In the genomic region with DNA sequence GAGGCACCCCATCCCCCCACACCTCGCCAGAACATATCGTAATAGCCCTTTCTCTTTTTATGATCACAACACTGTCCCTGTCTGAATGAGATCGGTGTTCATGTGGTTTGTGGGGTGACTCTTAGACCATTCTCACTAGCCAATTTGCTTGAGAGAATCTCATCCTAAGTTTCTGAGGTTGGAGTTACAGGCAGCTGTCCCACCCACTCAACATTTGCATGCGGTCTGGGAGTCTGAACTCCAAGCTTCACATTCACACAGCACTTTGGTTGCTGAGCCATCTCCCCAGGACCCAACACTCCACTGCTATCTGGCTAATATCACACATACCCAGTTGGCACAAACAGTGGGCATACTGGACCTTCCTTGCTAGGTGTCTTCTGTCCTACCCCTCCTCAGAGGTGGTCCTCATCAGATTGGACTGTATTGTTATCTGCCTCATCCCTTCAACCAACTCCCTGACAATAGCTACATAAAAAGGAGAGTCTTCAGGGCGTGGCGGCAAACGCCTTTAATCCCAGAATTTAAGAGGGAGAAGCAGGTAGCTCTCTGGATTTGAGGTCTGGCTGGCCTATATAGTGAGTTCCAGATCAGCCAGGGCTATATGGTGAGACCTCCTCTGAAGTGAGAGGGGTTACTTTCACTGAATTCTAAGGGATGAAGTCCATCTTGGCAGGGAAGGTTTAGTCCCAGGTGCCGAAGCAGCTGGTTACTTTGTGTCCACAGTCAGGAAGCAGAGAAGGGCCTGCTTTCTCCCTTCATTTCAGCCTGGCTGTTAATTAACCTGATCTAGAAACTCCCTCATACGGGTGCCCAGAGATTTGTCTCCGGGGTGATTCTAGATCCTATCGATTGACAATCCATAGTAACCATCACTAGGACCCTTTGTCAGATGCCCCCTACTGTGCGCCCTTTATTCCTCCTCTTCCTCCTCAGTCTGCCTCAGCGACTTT, we compare ENCODE assay signal across 8 mouse cellular contexts. TPM values are rescaled to one million over a fixed set of nuclear protein-coding genes. Genes with fewer than 3 reads are reported as not detected.
DNase-seq lines count a peak whose midpoint lies in the region; ATAC-seq and TF ChIP-seq lines count a peak whose summit lies in the region.

No protein-coding gene starts in this region.

- H3K4me1 ChIP-seq in forebrain, embryonic 12.5 days = peaks cover 19% of the 10 kb centered on the region
- peaks cover 35% of the 10 kb centered on the region for H3K4me1 ChIP-seq in kidney, embryonic 15.5 days
- H3K4me1 ChIP-seq in midbrain, postnatal 0 days (ENCODE audit: insufficient read depth, low read length) = peaks cover 4% of the 10 kb centered on the region; the same call in 1 of the 2 replicates

- ATAC-seq in forebrain, embryonic 12.5 days (ENCODE audit: low FRiP score) = no peak
- ATAC-seq in kidney, embryonic 15.5 days (replicated peaks; ENCODE audit: low FRiP score) = 0 out of 2 replicates have a peak, but pooled peaks have one; percentile 48
- no peak for ATAC-seq in midbrain, postnatal 0 days (ENCODE audit: low FRiP score)
- ATAC-seq in CD4-positive, CD25-positive, alpha-beta regulatory T cell, adult 4 months = no peak

- H3K9me3 ChIP-seq in forebrain, embryonic 12.5 days = no peaks in the 10 kb centered on the region
- H3K9me3 ChIP-seq in kidney, embryonic 15.5 days (replicated peaks) = no peaks in the 10 kb centered on the region
- H3K9me3 ChIP-seq in midbrain, postnatal 0 days (ENCODE audit: low read length) = no peaks in the 10 kb centered on the region

- H3K9ac ChIP-seq in forebrain, embryonic 12.5 days = no peak overlapping the region
- H3K9ac ChIP-seq in kidney, embryonic 15.5 days = no peak overlapping the region
- H3K9ac ChIP-seq in midbrain, postnatal 0 days (replicated peaks; ENCODE audit: low read length, poor library complexity, severe bottlenecking) = no peak overlapping the region

- H3K27me3 ChIP-seq in forebrain, embryonic 12.5 days = peaks cover 35% of the 10 kb centered on the region
- peaks cover 24% of the 10 kb centered on the region for H3K27me3 ChIP-seq in kidney, embryonic 15.5 days
- H3K27me3 ChIP-seq in midbrain, postnatal 0 days (ENCODE audit: insufficient read depth, low read length) = no peaks in the 10 kb centered on the region

- WGBS in forebrain, embryonic 12.5 days = 45% methylated on average over 13 of the region's 13 CpGs
- WGBS in kidney, embryonic 15.5 days = 47% methylated on average over 13 of the region's 13 CpGs
- 45% methylated on average over 13 of the region's 13 CpGs for WGBS in midbrain, postnatal 0 days

- no peaks in the 10 kb centered on the region for H3K36me3 ChIP-seq in forebrain, embryonic 12.5 days (replicated peaks)
- no peaks in the 10 kb centered on the region for H3K36me3 ChIP-seq in kidney, embryonic 15.5 days
- H3K36me3 ChIP-seq in midbrain, postnatal 0 days (ENCODE audit: insufficient read depth, low read length) = no peaks in the 10 kb centered on the region

- peak; percentile 26 for DNase-seq in kidney, adult 11 months
- no peak for DNase-seq in kidney, postnatal 10 days
- DNase-seq in midbrain, postnatal 0 days (ENCODE audit: low spot score) = no peak
- no peak for DNase-seq in urinary bladder, adult 2 months (ENCODE audit: low spot score)
- DNase-seq in embryo, embryonic 10.5 days (ENCODE audit: low spot score) = no peak

- H3K27ac ChIP-seq in forebrain, embryonic 12.5 days = no peak overlapping the region
- H3K27ac ChIP-seq in kidney, embryonic 15.5 days = peak overlapping the region; percentile 11
- H3K27ac ChIP-seq in midbrain, postnatal 0 days (ENCODE audit: low read depth, low read length) = no peak overlapping the region

- 0 out of 2 replicates have a peak overlapping the region, but pooled peaks have one; percentile 17 for H3K4me3 ChIP-seq in forebrain, embryonic 12.5 days (replicated peaks)
- H3K4me3 ChIP-seq in kidney, embryonic 15.5 days (replicated peaks) = peak overlapping the region; percentile 20
- no peak overlapping the region for H3K4me3 ChIP-seq in midbrain, postnatal 0 days (ENCODE audit: low read depth, low read length)

- TF ChIP-seq CTCF in midbrain, postnatal 0 days (IDR thresholded peaks at IDR 0.05) = no peak

- H3K4me2 ChIP-seq in forebrain, embryonic 12.5 days = peak overlapping the region; percentile 48
- H3K4me2 ChIP-seq in kidney, embryonic 15.5 days = peak overlapping the region; percentile 55
- H3K4me2 ChIP-seq in midbrain, postnatal 0 days (ENCODE audit: low read depth, low read length, poor library complexity, severe bottlenecking) = peak overlapping the region; percentile 22; the same call in 1 of the 2 replicates

RNA-seq across cellular contexts. Expression of a gene that starts 21.6 kb away (rescaled TPM):
- 241 and 255 TPM in 2 replicates for polyA plus RNA-seq in forebrain, embryonic 12.5 days (2016; fragmentation: Nextera tagmentation; extraction: Ambion mirVana)
- polyA plus RNA-seq in kidney, embryonic 15.5 days (2015; fragmentation: Nextera tagmentation; extraction: Ambion mirVana) = 140 and 159 TPM in 2 replicates
- 65.9 and 66.3 TPM in 2 replicates for total RNA-seq in midbrain, postnatal 0 days (2014; rRNA removed)
- 43.0 and 43.2 TPM in 2 replicates for polyA plus RNA-seq in midbrain, postnatal 0 days (2015; fragmentation: Nextera tagmentation; extraction: Ambion mirVana)
- polyA plus RNA-seq in CD4-positive, CD25-positive, alpha-beta regulatory T cell, adult 4 months (2017; shearing (Covaris generic)) = 10 to 100 TPM; 36.5 to 73.7 TPM
- polyA plus RNA-seq in urinary bladder, adult 2 months (2012; rRNA removed) = 43.7 and 45.7 TPM in 2 replicates
